Mouse (Mus musculus): ENCODE data around the gene Gpr157.

- TF ChIP-seq POLR2A (IDR thresholded peaks at IDR 0.05; ENCODE audit: borderline replicate concordance, extremely low read depth, low read depth, low read length) (no peak), CTCF (IDR thresholded peaks at IDR 0.05; ENCODE audit: insufficient read depth, low read length) (no peak)
Observed at GRCm38 (mm10) chr4:150066706-150067323, 20.4 kb upstream of the Gpr157 start.
